Mouse (Mus musculus): ENCODE data around the gene Frs2. TPM values are rescaled to one million over a fixed set of nuclear protein-coding genes. Genes with fewer than 3 reads are reported as not detected.

Gene Frs2
- total RNA-seq, 4 experiments from 2014 or later: 36.9 to 39.4 (median 38.6) TPM

GRCm38 (mm10) chr10:117106244-117106643 is 42.1 kb downstream of the Frs2 start:
- DNase-seq (ENCODE audit: low spot score in 2 of 2): no peak

GRCm38 (mm10) chr10:117105015-117105414 is 43.3 kb downstream of the Frs2 start:
- no peak for DNase-seq (ENCODE audit: low spot score in 2 of 2)

GRCm38 (mm10) chr10:117103854-117104598 is 44.3 kb downstream of the Frs2 start:
- DNase-seq (ENCODE audit: low spot score in 2 of 2): no peak

- DNase-seq (ENCODE audit: low spot score in 2 of 2): no peak
Measured at GRCm38 (mm10) chr10:117100175-117100574, 48.2 kb downstream of the Frs2 start.

- DNase-seq (ENCODE audit: low spot score in 2 of 2): no peak
Measured at GRCm38 (mm10) chr10:117097116-117097698, 51.1 kb downstream of the Frs2 start.

- no peak for DNase-seq (ENCODE audit: low spot score in 2 of 2)
Measured at GRCm38 (mm10) chr10:117096096-117096495, 52.2 kb downstream of the Frs2 start.

GRCm38 (mm10) chr10:117094504-117095329 is 53.6 kb downstream of the Frs2 start:
- peak in 1 of 2 experiments; percentile 26 for DNase-seq (ENCODE audit: low spot score in 2 of 2)

- no peak for DNase-seq (ENCODE audit: low spot score in 2 of 2)
Measured at GRCm38 (mm10) chr10:117089628-117090027, 58.7 kb downstream of the Frs2 start.

GRCm38 (mm10) chr10:117081914-117082359 is 66.4 kb downstream of the Frs2 start:
- DNase-seq (ENCODE audit: low spot score in 2 of 2): no peak

GRCm38 (mm10) chr10:117081326-117081725 is 67.0 kb downstream of the Frs2 start:
- DNase-seq (ENCODE audit: low spot score in 2 of 2): no peak

- DNase-seq (ENCODE audit: low spot score in 2 of 2): no peak
Measured at GRCm38 (mm10) chr10:117078284-117078683, 70.0 kb downstream of the Frs2 start.

GRCm38 (mm10) chr10:117073176-117073575 is 75.2 kb downstream of the Frs2 start:
- DNase-seq (ENCODE audit: low spot score in 2 of 2): no peak

GRCm38 (mm10) chr10:117072191-117072888 is 76.0 kb downstream of the Frs2 start:
- no peak for DNase-seq (ENCODE audit: low spot score in 2 of 2)

- DNase-seq (ENCODE audit: low spot score in 2 of 2): no peak
Measured at GRCm38 (mm10) chr10:117069109-117069508, 79.2 kb downstream of the Frs2 start.

- DNase-seq (ENCODE audit: low spot score in 2 of 2): no peak
Measured at GRCm38 (mm10) chr10:117064076-117064475, 84.3 kb downstream of the Frs2 start.

GRCm38 (mm10) chr10:117063254-117064021 is 84.9 kb downstream of the Frs2 start, which contains the start of gene Cct2:
TSS of gene Cct2 (minus strand) at chr10:117063814.
- DNase-seq (ENCODE audit: low spot score in 2 of 2): peak; percentile 75 to 85

- DNase-seq (ENCODE audit: low spot score in 2 of 2): no peak
Measured at GRCm38 (mm10) chr10:117062894-117063253, 85.5 kb downstream of the Frs2 start.

- DNase-seq (ENCODE audit: low spot score in 2 of 2): no peak
Measured at GRCm38 (mm10) chr10:117055668-117056067, 92.7 kb downstream of the Frs2 start.

GRCm38 (mm10) chr10:117049961-117050597 is 98.3 kb downstream of the Frs2 start:
- DNase-seq (ENCODE audit: low spot score in 2 of 2): no peak

GRCm38 (mm10) chr10:117049253-117049652 is 99.1 kb downstream of the Frs2 start:
- DNase-seq (ENCODE audit: low spot score in 2 of 2): no peak
